Mouse (Mus musculus) left cerebral cortex, postnatal 36 days (tissue): ENCODE results near the gene Trarg1. TPM values are rescaled to one million over a fixed set of nuclear protein-coding genes. Genes with fewer than 3 reads are reported as not detected.

Experiments used
- DNase-seq, 2 experiments: peaks; one replicate each; pipeline ENCODE4 v3.0.0; 2021 to 2022; ENCODE audit warnings: low spot score in 2 of 2, mixed read lengths in 1 of 2
- intact Hi-C: fragments of 180-260 bp; cut with DNase I; formaldehyde crosslinking; loops from one replicate; pipeline ENCODE4 v1.15.1; 2025
- total RNA-seq, 2 experiments: library from RNA; stranded (reverse); gene quantifications; 2 replicates each; pipeline ENCODE4 v1.2.3; 2021

Trarg1 gene
- total RNA-seq, 2 experiments from 2014 or later: 0.49 to 0.50 TPM

DNA sequence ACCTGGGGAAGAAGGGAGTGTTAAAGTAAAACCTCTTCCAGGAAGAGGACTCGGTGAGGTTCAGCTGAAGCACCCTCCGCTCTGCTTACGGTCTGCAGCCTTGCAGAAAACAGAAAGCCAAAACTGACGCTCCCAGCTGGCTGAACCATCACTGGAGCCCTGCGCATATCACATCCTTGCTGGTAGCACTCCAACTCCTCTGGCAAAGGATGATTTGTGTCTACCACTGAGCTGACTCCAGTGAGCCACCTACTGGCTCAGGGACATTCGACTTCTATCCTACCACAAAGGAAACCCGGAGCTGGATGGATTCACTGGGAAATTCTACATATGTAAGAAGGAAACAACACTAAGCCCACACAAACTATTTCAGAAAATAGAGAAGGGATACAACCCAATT, 64.9 kb downstream of the Trarg1 start:
- intact Hi-C loops: no loop called here
- peak; percentile 39 to 50 for DNase-seq

DNA sequence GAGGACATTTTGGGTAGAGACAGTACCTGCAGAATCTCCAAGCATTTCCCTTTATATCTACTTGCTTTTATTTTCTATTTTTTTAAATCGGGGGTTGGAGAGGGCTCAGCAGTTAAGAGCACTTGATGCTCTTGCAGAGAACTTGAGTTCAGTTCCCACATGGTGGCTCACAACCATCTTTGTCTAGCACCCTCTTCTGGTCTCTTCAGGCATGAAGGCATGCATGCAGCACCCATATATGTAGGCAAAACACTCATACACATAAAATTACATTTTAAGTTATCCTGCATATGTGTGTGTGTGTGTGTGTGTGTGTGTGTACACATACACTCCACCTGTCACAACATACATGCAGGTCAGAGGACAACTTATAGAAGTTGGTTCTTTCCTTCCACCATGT, 66.3 kb downstream of the Trarg1 start:
- intact Hi-C loops: no loop called here
- DNase-seq: no peak

Other genes with a start within 250 kb of the Trarg1 start
- 100 to 1,000 TPM; 439 to 452 TPM for gene Abr, start 57.5 kb upstream of the Trarg1 start, total RNA-seq
- 1 to 10 TPM; 2.1 to 4.0 TPM for gene Bhlha9, start 7.3 kb upstream of the Trarg1 start, total RNA-seq
- 10 to 100 TPM; 46.7 to 54.8 TPM for gene Gosr1, start 83.8 kb downstream of the Trarg1 start, total RNA-seq
- gene Cpd, start 167.2 kb downstream of the Trarg1 start, total RNA-seq: 10 to 100 TPM; 53.0 to 56.1 TPM
- not detected for gene Tmigd1, start 222.4 kb downstream of the Trarg1 start, total RNA-seq
- gene Blmh, start 245.0 kb downstream of the Trarg1 start, total RNA-seq: 10 to 100 TPM; 58.9 to 60.3 TPM